Comparison of ENCODE assay signal across 24 mouse cellular contexts in genomic region chr12:80813872-80814271, GRCm38 (mm10). TPM values are rescaled to one million over a fixed set of nuclear protein-coding genes. Genes with fewer than 3 reads are reported as not detected.
DNase-seq lines count a peak whose midpoint lies in the region; ATAC-seq and TF ChIP-seq lines count a peak whose summit lies in the region.
"Had no signal": no experiment of that assay in that cellular context is flagged by ENCODE, and none has a peak within 500 bp of the region (broad histone marks: within the 10 kb centered on the region; RNA-seq: fewer than 3 reads in every experiment).

No protein-coding gene starts in this region.

- H3K9me3 ChIP-seq in liver, postnatal 0 days (ENCODE audit: low read length), result no peaks in the 10 kb centered on the region
- no peaks in the 10 kb centered on the region for H3K9me3 ChIP-seq in hindbrain, embryonic 13.5 days
- H3K9me3 ChIP-seq: forebrain, embryonic 13.5 days; heart, embryonic 12.5 days; kidney, embryonic 15.5 days; megakaryocyte, embryonic 14.5 days had no signal

- peak overlapping the region; percentile 65 for H3K27ac ChIP-seq in liver, postnatal 0 days (ENCODE audit: low read depth)
- H3K27ac ChIP-seq in hindbrain, embryonic 13.5 days, result no peak overlapping the region
- H3K27ac ChIP-seq: forebrain, embryonic 13.5 days; hindbrain, postnatal 0 days; kidney, embryonic 15.5 days had no signal

- no peak for TF ChIP-seq CTCF in liver, postnatal 0 days (IDR thresholded peaks at IDR 0.05; ENCODE audit: low read depth)

- no peak overlapping the region for H3K9ac ChIP-seq in liver, postnatal 0 days (replicated peaks)
- no peak overlapping the region for H3K9ac ChIP-seq in hindbrain, embryonic 13.5 days
- H3K9ac ChIP-seq: forebrain, embryonic 13.5 days; heart, embryonic 12.5 days; kidney, embryonic 15.5 days had no signal

- peak overlapping the region; percentile 41; the same call in 1 of the 2 replicates for H3K4me2 ChIP-seq in liver, postnatal 0 days (ENCODE audit: low read depth, low read length)
- no peak overlapping the region for H3K4me2 ChIP-seq in hindbrain, embryonic 13.5 days
- H3K4me2 ChIP-seq: forebrain, embryonic 13.5 days; heart, embryonic 12.5 days; kidney, embryonic 15.5 days had no signal

- intact Hi-C loops in heart, postnatal 14 days (cut with DNase I), result no loop called here

- WGBS in liver, postnatal 0 days (ENCODE audit: insufficient replicate concordance), result 62% methylated on average over 4 of the region's 4 CpGs
- WGBS in hindbrain, embryonic 13.5 days, result 97% methylated on average over 4 of the region's 4 CpGs

- no peaks in the 10 kb centered on the region for H3K36me3 ChIP-seq in liver, postnatal 0 days (replicated peaks; ENCODE audit: insufficient read depth, low read length)
- H3K36me3 ChIP-seq in hindbrain, embryonic 13.5 days, result no peaks in the 10 kb centered on the region
- H3K36me3 ChIP-seq: heart, embryonic 12.5 days; kidney, embryonic 15.5 days had no signal

- H3K27me3 ChIP-seq in liver, postnatal 0 days (ENCODE audit: insufficient read depth, low read length), result no peaks in the 10 kb centered on the region
- no peaks in the 10 kb centered on the region for H3K27me3 ChIP-seq in hindbrain, embryonic 13.5 days
- H3K27me3 ChIP-seq: forebrain, embryonic 13.5 days; heart, embryonic 12.5 days; kidney, embryonic 15.5 days; megakaryocyte, embryonic 14.5 days; Patski had no signal

- ATAC-seq in granulocyte monocyte progenitor cell, adult 5-6 weeks (replicated peaks; ENCODE audit: poor library complexity, severe bottlenecking), result peak; percentile 43
- ATAC-seq in liver, postnatal 0 days, result peak; percentile 50; the same call in 1 of the 2 replicates
- ATAC-seq in hindbrain, embryonic 13.5 days (ENCODE audit: low FRiP score), result no peak
- ATAC-seq: forebrain, embryonic 13.5 days; hindbrain, postnatal 0 days; intestine, postnatal 0 days; lung, postnatal 0 days; Patski had no signal

- peaks cover 84% of the 10 kb centered on the region for H3K4me1 ChIP-seq in liver, postnatal 0 days (ENCODE audit: insufficient read depth)
- H3K4me1 ChIP-seq in hindbrain, embryonic 13.5 days (replicated peaks), result peaks cover 43% of the 10 kb centered on the region

- no peak overlapping the region for H3K4me3 ChIP-seq in liver, postnatal 0 days (ENCODE audit: low read depth, low read length)
- no peak overlapping the region for H3K4me3 ChIP-seq in hindbrain, embryonic 13.5 days
- H3K4me3 ChIP-seq: forebrain, embryonic 13.5 days; heart, embryonic 12.5 days; kidney, embryonic 15.5 days; megakaryocyte, embryonic 14.5 days had no signal

- no peak for TF ChIP-seq EP300 in liver, postnatal 0 days (IDR thresholded peaks at IDR 0.05; ENCODE audit: low read depth)

- DNase-seq in 416B (ENCODE audit: low read depth) (peak; percentile 82), MEL-GATA-1-ER (ENCODE audit: extremely low read depth, low read depth) (peak; percentile 90)
- DNase-seq in liver, postnatal 0 days, result no peak
- no peak for DNase-seq in heart, postnatal 14 days
- no peak for DNase-seq in embryo, embryonic 10.5 days (ENCODE audit: low spot score)
- DNase-seq: adrenal gland, postnatal 10 days; cerebellum, adult 11-12 months; cerebellum, postnatal 25 days; heart, postnatal 36 days; kidney, postnatal 4 days; midbrain, embryonic 14.5 days; retina, postnatal 1 day; thymus, adult 2 months had no signal

RNA-seq across cellular contexts. Expression of gene Susd6, which starts 23.6 kb away (rescaled TPM):
- 21.7 and 22.0 TPM in 2 replicates for total RNA-seq in granulocyte monocyte progenitor cell, adult 5-6 weeks (2014; fragmentation: Nextera tagmentation)
- total RNA-seq in granulocyte monocyte progenitor cell, adult 5-6 weeks (2017), result 14.0 and 16.4 TPM in 2 replicates
- polyA plus RNA-seq in liver, postnatal 0 days (2015; fragmentation: Nextera tagmentation; extraction: Ambion mirVana), result 8.6 and 10.8 TPM in 2 replicates
- total RNA-seq in heart, postnatal 14 days (2021), result 10 to 100 TPM; 63.4 to 66.2 TPM
- 11.4 and 12.8 TPM in 2 replicates for polyA plus RNA-seq in hindbrain, embryonic 13.5 days (2015; fragmentation: Nextera tagmentation; extraction: Ambion mirVana)

RNA-seq across cellular contexts. Expression of gene Ccdc177, which starts 53.4 kb away (rescaled TPM):
- total RNA-seq in granulocyte monocyte progenitor cell, adult 5-6 weeks (2014; fragmentation: Nextera tagmentation), result 0.56 TPM in 1 of 2 replicates, not detected in the other
- total RNA-seq in granulocyte monocyte progenitor cell, adult 5-6 weeks (2017), result not detected in 2 replicates
- not detected in 2 replicates for polyA plus RNA-seq in liver, postnatal 0 days (2015; fragmentation: Nextera tagmentation; extraction: Ambion mirVana)
- total RNA-seq in heart, postnatal 14 days (2021), result under 1 TPM in 1 of 2 experiments, not detected in 1; 0.07 TPM
- 3.8 and 4.0 TPM in 2 replicates for polyA plus RNA-seq in hindbrain, embryonic 13.5 days (2015; fragmentation: Nextera tagmentation; extraction: Ambion mirVana)
- total RNA-seq: heart, postnatal 36 days had no signal
- polyA plus RNA-seq: C2C12; thymus, adult 2 months had no signal

Comparison
In these comparisons a context has a peak if more than half of its experiments do, and no peak if none do; other contexts are left out.
1. DNase-seq: peak in 416B (single experiment) and MEL-GATA-1-ER (single experiment); none in liver, postnatal 0 days (single experiment), heart, postnatal 14 days (0 of 2) and embryo, embryonic 10.5 days (single experiment).